Mouse (Mus musculus): ENCODE data around the gene Zcchc8.

DNA sequence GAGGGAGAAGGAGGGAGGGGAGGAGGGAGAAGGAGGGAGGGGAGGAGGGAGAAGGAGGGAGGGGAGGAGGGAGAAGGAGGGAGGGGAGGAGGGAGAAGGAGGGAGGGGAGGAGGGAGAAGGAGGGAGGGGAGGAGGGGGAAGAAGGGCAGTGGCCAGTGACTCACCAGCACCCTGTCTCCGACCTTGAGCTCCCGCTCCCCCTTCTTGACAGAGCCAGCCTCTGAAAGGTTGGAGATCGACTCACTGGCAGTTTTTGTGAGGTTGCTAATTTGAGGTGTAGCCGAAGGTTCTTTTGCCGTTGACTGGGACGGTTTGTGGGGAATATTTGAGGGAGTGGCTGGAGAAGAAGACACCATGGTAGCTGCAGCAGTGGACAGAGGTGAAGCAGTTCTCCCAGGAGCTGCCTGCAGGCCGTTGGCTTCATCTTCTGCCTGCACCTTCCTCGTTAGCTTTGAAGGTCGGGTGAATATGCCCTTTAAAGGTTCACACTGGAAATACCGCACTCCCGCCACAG lies 67.6 kb downstream of the Zcchc8 start:
- TF ChIP-seq POLR2A (IDR thresholded peaks at IDR 0.05; ENCODE audit: low read depth, low read length) (no peak), CTCF (conservative IDR thresholded peaks at IDR 0.05; ENCODE audit: insufficient read depth, insufficient read length, low read depth, low read length) (no peak)
